Mouse (Mus musculus): ENCODE measurements around the gene Zdhhc9.
"Not testable (repeated sequence)": the region's sequence is repeated elsewhere in the genome, so short reads cannot be mapped to it uniquely, and the experiment has no call there.

DNA sequence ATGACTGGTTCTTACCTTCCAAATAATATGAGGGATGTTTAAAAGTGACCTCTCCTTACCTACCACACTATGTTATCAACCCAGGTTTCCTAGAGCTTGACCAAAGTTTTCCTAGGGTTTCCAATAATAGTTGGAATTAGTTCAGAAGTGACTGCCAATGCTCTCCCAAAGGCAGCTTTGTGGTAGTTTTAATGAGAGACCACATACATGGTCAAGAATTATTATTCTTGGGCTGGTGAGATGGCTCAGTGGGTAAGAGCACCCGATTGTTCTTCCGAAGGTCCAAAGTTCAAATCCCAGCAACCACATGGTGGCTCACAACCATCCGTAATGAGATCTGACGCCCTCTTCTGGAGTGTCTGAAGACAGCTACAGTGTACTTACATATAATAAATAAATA, 1.1 kb upstream of the Zdhhc9 start:
- TF ChIP-seq TAL1, GATA1 (IDR thresholded peaks at IDR 0.05; ENCODE audit: low read length): not testable (repeated sequence)

Measured in erythroblast, embryonic 14.5 days (primary cell).